Mouse (Mus musculus): ENCODE measurements around the gene Glis3.

DNA sequence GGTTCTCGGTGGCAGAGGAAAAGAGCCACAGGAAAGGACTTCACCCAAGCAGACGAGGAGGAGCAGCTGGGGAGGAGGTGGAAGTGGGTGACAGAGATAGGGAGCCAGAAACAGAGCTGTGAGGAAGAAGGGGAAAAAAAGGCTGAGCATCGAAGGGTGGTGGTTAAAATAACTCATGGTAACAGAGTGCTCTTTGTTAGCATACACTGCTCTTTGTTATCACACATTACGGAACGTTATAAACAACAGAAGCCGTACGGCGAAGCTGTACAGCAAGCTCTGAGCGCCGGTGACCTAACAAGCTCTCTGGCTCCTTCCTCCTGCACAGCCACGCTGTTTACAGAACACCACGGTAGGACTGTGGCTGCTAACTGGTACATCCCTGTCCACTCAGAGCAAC lies 176.9 kb downstream of the Glis3 start:
- TF ChIP-seq CTCF (IDR thresholded peaks at IDR 0.05; ENCODE audit: low read depth) = no peak
- no peak for TF ChIP-seq EP300 (IDR thresholded peaks at IDR 0.05; ENCODE audit: low read depth)

Measured in liver, embryonic 14.5 days (tissue).